Mouse (Mus musculus) embryo, embryonic 9.5 days (tissue): ENCODE measurements around the gene Adora3.

ENCODE experiments used
- DNase-seq: peaks from one replicate; pipeline ENCODE4 v3.0.0-alpha.2; 2017; ENCODE audit errors: extremely low spot score

Gene Adora3

DNA sequence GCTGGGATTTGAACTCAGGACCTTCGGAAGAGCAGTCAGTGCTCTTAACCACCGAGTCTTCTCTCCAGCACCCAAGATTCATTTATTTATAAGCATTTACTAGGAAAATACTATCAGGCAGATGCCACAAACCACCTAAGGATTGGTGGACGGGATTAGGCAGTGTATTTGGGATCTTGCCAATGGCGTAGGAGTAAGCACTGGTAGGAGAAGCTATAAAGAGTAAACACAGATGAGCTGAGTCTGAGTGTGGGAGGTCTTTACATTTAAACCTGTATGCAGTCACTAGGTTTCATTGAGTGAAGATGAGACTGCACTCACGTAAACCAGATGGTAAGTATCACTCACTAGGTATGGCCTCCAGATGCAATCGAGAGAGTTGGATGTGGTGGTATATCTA is 63.3 kb downstream of the Adora3 start:
- DNase-seq: no peak

- no peak for DNase-seq
These were observed 64.4 kb downstream of the Adora3 start for GRCm38 (mm10) chr3:105935033-105935432.

GRCm38 (mm10) chr3:105936111-105936510 is 65.5 kb downstream of the Adora3 start:
- DNase-seq: no peak

DNA sequence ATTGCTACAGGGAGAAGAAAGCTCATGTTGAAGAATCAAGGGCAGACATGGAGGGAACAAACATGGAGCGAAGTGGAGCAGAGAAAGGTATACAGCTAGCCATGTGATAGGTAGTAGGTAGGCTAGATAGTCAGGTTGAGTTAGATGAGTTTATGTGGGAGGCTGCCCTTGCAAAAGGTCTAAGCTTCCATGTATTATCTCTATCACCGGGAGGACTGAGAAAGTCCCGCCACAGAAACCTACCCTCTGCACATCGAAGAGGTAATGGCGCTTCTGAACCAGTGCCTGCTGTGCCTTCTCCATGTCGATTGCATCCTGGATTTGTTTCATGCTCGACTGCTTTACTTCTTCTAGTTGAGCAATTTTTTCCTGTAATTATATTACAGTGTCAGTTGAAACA is 80.7 kb downstream of the Adora3 start:
- DNase-seq: no peak

DNA sequence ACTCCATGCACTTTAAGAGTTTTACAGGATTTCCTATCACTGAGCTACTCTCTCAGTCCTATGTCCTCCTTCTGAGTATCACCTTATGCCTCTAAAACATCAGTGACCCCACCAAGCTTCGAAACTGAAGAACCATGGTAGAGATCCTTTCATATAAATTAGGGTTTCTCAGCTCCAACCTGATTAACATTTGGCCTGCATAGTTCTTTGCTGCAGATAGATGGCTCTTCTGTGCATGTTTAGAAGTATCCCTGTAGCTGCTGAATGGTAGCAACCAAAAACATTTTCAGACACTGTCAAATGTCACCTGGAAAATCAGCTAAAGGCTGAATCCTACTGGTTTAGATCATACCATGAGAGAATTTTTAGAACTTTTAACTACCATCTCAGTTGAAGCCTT is 86.6 kb downstream of the Adora3 start:
- no peak for DNase-seq

DNA sequence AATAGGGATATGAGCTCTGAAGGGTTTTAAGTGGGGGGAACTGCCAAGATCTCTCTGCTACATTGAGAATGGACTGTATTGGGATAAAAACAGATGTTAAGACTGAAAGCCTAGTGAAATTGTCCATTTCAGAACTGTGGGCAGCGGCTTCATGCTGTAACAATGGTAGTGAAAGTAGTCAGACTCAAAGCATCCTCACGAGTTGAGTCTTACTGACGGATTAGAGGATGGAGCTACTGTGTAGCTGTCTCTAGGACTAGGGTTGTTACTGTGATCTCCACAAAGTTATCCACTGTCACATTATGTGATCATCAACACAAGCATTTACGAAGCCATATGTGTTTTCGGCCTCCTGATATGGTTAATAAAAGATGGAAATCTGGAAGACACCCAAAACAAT is 87.5 kb downstream of the Adora3 start:
- no peak for DNase-seq
